Mouse (Mus musculus) retina, postnatal 7 days (tissue): ENCODE data around the gene Mrps6.

ENCODE experiments used
- DNase-seq: peaks from one replicate; pipeline ENCODE4 v3.0.0-alpha.2; 2012; ENCODE audit warnings: low read depth, low spot score

The Mrps6 gene

DNA sequence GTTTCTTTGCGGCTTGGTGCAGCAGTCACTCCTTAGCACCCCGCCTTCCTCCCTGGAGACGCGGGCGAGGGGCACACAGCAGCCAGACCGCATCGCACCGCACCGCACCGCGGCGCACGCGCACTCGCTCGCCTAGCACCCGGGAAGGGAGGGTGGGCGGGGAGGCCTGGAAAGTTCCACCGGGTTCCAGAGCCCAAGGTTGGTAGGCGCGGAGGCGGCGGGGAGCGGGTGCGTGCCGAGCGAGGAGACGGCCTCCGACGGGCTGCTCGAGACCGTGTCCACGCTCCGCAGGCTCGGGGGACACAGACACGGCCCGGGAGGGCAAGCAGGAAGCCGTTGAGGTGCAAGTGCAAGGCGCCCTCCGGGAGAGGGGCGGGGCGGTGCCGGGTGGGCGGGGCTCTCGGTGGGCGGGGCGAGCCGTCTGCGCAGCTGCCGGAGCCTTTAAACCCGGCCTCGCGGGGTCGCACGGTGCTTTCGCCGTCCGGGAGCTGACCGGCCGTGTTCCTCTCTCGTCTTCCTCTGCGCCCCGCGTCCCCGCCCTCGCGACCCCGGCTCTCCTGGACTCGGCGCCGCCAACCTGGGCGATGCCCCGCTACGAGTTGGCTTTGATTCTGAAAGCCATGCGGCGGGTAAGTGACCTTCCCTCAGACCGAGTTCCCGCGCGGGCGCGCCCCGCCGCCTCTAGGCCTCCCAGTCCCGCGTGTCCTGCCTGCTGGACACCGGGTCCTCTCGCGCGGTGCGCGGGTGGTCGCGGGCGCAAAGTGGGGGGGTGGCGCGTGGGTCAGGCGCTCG lies at the start of gene Mrps6, which contains the start of the genes Gm49711 and Slc5a3:
TSS of gene Mrps6 (plus strand) at position 419 of the 792 bp plus-strand sequence.
TSS of gene Gm49711 (plus strand) at position 465 of the 792 bp plus-strand sequence.
TSS of gene Slc5a3 (plus strand) at position 471 of the 792 bp plus-strand sequence.
- peak; percentile 77 for DNase-seq

DNA sequence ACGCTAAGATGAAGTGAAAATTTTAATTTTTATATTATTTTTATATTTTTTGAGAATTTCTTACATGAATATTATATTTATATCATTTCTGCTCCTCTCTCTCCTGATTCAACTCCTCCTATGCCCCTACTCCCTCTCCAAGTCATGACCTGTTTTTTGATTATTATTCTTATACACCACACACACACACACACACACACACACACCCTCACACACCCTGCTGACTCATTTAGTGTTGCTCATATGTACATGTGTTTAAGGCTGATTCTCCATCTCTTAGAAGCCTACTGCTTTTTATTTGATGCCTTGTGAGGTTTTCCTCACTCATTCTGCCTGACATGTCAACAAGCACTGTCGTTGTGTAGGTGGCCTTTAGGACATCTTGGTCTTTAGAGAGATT lies 48.5 kb upstream of the Mrps6 start:
- no peak for DNase-seq

DNA sequence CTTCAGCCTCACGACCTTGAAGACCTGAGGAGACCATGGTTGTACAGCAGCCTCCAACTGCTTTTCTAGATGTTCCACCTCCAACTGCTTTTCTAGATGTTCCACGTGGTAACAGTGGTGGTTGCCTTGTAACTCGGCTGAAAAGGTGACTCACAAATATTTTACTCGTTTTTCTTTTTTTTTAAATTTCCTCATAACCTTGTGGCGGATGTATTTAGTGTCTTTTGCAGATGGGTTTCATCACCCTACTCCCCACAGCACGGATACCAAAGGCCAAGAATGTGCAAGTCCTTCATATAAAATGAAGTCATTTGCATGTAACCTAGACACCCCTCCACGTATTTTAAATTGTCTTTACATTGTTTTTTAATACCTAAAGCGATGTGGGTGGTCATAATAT lies 41.3 kb upstream of the Mrps6 start:
- DNase-seq: no peak

DNA sequence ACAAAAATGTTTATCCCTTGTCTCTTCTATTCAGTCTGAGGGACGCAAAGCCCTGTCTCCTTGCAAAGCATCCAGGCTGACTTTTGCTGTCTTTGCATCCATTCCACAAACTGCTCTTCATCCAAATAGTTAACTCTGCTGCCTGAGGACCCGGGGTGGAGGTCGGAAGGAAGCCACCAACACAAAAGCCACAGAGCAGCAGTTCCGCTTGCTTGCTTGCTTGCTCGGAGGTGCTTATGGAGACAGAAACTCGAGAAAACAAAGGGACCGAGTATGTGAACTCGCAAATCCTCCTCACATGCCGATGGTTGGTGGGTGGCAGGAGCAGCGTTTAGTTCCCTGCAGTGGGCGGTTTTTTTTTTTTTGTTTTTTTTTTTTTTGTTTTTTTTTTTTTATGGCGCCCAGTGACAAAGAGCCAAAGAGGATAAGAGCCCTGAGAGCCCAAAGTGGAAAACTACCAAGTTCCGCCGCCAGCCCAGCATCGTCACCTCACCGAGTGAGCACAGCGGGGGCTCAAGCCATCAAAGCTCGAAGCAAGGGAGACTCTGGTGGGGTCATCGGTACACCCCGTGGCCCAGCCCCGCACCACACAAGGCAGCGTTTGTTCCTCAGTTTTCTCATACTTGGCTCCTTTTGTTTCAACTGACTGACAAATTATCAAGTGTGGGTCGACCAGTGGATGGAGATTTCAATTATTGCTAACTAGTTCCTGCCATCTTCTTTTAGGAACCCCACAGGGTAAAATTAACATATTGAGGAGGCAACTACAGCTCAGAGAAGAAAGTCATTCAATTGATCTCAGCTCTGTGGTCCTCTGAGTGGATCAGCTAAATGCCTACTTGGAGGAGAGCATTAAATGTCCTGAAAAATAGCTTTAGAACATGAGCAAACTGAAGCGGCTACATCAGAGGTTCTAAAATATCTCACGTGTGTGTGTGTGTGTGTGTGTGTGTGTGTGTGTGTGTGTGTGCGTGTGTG lies 38.6 kb upstream of the Mrps6 start:
- DNase-seq: peak; percentile 11

DNA sequence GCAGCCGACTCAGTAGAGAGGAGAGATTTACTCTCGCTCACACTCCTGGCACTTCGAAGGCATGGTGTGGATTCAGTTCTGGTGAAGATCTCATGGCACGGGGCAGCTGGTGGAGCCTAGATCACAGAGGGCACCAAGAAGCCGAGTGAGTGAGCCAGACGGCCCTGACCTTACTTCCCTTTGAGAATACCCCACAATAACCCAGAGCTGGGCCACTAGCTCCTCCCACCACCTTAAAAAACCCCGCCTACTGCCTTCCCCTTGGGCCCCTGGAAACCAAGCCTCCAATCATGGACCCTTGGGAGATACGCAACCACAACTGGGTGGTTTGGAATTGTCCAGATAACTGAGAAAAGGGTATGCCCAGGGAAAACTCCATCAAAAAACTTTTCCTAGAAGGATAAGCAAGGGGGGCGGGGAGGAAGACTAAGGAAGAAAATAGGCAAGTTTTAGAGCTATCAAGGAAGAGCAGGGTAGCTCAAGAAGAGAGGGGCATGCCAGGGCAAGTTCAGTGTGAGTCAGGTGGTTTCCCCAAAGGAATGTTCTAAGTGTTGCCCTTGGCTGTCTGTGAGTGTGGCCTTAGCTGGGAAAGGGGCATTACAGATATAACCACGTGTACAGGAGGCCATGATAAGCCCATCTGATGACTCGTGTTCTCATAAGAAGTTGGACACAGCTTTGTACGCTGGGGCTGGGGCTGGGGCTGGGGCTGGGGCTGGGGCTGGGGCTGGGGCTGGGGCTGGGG lies 36.2 kb upstream of the Mrps6 start:
- DNase-seq: no peak

DNA sequence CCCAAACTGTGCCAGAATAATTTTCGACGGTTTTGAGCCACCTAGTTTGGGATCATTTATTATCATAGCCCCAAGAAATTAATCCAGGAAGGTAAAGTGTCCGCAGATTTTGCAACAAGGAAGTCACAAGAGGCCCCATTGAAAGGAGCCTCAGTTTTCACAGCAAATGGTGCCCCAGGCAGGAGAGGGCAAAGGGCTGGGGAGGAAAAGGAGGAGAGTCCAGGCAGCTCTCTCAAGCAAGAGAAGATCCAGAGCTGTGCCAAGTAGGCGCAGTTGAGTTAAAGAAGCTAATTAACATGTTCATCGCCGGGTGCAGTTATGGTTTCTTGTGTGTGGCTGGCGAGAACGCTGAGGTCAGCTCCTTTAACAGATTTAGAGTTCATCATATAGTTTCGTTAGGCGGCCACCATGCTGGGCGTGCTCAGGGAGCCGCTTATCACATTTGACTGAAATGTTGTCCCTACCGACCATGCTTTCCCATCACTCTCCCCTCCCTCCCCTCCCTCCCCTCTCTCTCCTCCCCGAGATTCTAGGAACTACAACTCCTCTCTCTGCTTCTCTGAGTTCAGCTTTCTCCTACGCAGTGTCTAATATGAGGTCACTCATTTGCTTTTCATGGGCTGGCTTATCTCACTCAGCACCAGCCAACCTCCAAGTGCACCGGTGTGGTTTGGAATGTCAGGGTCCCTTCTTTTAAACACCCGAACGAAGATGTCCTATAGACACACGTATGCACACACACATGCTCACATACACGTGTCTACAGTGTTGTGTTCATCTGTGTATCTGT lies 35.4 kb upstream of the Mrps6 start:
- no peak for DNase-seq

DNA sequence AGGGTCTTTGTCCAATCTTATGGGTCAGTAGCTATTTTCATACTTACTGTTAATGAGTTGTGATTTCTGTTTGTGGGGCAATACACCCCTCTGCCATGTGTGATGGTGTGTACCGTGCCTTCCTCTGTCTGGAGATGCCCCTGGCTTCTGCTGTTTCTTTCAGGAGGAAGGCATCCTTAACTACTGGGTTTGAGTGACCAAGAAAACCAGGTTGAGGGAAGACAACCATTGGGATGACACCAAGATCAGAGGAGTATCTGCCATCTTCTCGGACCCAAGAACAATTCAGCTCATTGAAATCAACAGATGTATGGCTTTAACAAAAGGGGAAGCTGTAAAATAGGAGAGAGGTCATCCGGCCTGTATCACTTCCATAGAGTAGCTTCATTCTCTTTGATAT lies 24.8 kb upstream of the Mrps6 start:
- no peak for DNase-seq

DNA sequence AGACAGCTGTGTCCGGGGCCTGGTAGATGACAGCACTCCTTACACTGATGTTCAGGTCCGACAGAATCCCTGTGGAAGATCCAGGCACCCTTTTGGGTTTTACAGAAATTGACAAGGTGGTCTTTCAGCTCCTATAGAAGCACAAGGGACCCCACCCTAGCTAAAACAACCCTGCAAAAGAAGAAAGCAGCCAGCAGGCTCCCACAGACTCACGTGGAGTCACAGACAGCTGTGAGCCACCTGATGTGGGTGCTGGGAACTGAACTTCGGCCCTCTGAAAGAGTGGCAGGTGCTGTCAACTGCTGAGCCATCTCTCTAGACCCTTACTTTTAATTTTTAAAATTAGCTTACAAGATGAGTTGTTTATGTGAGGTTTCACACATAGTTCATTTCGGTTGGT lies 23.4 kb upstream of the Mrps6 start:
- DNase-seq: no peak

DNA sequence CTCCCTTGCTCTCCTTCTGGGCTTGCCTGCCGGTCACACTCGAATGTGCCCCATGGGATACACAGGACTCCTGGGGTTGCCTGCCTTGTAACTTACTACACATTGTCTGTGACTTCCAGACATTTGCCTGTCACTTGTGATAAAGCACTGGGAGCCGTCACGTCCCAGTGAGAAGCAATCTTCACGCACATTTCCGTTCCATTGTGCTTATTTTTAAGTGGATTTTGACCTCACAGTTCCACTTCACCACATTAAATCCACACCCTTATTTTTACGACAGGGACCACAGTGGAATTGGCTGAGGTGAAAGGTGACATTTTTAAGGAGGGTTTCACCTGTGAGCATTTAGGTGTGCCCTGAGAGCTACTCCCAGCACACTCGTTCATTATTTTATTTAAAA lies 21.4 kb upstream of the Mrps6 start:
- no peak for DNase-seq

DNA sequence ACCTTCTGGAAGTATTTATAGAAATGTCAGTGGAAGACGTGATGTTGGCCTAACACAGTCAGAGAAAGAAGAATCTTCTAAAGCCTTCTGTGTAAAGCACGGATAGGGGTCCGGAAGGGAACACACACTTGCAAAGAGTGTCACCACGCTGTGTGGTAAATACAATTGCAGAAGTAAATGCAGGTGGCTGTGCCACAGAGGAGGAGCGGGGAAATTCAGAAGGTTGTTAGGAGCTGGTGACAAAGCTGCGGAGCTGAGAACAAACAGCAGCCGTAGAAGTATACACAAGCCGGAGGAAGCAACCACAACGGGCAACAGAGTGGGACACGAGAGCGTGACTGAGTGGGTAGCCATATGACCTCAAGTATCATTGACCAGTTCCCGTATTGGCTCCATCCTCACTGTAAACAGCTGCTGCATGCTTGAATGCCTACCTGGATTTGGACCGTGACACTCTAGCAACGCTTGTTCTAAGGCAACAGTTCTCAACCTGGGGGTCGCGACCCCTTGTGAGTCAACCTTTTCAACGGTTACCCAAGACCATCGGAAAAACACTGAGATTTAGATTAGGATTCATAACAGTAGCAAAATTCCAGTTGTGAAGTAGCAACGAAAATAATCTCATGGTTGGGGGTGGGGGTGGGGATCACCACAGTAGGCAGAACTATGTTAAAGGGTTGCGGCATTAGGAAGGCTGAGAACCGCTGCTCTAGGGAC lies 20.0 kb upstream of the Mrps6 start:
- no peak for DNase-seq

DNA sequence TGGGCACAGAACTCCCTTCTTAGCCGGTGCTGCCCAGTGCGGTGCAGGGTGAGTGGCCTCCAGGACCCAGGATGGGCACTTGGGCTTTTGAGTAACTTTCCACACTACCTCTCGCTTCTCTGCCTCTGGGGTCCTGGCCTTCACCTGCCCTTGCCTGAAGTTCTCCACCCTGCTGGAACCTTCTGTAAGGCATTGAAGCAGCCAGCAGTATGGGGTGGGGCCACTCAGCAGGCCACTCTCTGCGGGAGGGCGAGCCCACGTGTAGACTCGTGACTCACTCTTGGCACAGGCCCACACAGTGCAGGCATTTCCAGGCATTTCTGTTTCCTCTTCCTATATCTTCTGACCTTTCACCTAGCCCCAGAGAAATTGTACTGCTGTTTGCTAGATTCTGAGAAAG lies 18.6 kb upstream of the Mrps6 start:
- DNase-seq: no peak

DNA sequence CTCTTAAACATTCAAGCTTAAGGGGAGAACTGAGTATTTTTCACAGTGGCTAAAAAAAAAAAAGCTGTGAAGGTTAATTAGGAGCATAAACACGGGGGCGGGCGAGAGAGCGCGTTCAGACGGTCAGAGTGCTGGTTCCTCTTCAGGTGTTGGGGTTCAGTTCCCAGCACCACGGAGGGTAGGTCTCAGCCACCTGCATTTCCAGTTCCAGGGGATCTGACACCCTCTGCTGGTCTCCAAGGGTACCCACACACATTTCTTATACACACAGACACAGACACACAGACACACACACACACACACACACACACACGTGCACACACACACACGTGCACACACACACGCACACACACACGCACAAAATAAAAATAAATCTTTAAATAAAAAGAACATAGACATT lies 18.1 kb upstream of the Mrps6 start:
- DNase-seq: no peak

DNA sequence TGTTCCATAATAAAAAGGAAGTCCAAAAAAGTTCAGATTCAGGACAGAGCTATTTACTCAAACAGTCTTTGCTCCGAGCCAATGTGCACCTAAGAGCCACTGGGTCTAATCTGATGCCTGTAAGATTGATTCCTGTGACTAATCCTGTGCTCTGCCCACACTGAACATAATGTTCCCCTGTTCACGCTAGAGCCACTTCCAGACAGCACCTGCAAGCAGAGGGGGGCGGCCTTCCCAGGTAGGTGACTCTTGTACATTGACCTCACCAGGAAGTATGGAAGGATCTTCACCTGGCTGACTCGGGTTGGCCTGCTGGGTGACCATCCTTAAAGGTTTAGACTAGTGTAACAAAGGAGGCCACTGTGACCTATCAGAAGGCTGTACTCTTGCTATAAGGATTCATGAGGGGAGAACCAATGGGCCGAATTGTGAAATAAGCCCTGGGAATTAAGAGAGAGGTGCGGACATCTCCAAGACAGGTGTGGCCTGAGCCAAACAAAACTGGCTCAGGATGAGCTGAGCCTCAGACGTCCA lies 6.2 kb upstream of the Mrps6 start:
- no peak for DNase-seq

DNA sequence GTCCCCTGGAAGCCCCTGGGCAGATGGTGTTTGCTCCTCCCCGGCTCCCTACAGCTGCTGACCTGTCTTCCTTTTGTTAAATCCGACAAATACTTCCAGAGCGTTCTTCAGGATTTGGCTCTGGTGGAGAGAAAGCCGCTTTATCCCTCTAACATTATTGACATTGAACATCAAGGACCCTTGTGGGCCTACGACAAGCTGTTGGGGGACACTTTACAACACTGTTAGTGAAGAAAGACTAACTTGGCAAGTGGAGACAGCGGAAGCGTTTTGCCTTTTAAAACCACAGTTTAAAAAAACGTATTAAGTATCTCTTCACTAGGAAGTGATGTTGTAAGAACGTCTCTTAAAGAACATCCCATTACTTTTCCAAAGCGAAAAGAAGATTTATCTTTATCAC lies 5.5 kb upstream of the Mrps6 start:
- no peak for DNase-seq

DNA sequence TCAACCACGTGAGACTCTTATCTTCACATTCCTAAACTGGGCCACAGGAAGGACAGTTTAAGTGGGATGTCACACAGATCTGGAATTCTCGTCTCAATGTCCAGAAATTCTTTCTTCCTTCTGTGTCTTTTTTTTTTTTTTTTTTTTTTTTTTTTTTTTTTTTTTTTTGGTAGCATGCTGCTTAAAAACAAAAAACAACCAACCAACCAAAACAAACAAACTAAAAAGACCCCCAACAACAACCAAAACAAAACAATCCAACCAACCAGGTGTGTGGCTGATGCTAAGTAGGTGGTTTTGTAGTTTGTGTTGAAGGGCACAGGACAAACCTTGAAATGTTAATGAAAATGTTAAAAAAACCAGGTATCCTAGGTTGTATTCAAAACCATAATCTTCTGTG lies 1.4 kb upstream of the Mrps6 start:
- no peak for DNase-seq

DNA sequence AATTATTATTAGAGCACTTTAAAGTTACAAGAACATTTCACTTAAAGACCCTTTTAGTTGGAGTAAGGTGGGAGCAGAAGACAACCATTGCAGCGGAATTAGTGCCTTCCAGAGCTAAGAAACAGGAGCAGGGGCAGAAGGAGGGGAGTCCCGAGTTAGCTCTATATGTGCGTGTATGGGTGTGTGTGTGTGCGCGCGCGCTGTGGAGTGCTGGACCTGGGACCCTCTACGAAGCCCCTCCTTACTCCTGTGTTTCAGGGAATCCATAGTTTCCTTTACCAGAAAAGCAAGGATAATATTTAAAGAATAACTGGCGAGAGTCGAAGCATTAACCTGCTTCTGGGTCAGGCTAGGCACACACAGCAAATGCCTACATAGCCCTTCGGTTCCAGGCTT lies 616 bp upstream of the Mrps6 start:
- no peak for DNase-seq

DNA sequence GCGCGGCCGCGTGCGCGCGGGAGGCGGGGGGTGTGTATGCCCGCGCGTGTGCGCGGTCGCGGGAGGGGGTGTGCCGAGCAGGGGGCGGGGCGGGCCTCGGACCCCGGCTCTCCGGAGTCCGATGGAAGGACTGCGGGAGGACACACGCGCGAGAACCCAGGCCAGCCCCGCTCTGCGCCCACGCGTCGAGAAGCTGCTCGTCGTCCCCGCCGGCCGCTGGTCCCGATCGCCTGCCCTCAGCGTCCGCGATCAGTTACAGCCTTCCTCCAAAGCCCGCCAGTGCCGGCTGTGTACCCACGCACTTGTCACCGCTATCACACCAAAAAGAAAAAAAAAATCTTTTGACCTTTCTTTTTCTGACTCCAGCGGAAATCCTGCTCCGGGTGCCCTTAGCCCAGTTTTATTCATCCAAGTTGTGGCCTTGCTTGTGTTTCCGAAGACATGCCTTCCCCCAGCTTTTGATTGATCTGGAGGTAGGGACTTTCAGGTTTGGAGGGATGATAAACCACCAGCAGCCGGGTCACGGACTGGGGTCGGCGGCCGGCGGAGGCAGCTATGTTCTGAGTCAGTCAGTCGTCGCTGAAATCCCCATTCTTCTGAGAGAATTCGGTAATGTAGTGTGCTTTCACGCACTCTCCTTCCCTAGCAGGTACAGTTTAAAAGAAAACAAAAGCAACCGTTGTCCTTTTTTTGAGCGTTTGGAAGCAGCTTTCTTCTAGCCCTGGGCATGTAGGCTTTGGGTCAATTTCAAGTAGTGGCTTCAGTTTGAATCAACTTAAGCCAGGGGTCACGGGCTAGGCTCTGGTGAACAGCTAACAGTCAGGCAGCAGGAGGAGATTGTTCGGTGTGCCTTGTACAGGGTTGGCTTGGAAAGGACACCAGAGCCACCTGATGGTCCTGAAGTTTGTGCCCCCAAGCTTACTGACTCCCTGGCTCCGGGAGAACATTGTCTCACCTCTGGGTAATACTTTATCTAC lies 862 bp downstream of the Mrps6 start:
- DNase-seq: no peak

DNA sequence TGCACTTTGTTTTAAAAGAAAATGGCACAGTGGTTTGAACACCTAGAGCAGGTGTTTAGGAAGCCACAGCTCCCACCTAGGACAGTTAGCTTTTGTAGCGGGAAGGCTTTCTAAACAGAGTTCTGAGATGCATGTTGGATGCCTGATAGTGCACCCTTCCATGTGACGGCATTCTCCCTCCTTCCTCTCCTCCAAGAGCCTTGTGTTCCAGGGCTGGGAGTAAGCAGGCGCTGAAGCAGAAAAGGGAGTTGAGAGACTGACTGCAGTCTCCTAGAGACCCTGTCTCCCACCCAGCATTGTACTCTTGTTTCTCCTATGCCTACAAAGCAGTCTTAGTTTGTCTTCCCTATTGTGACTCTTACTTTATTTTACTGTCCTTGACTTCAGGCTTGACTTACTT lies 2.1 kb downstream of the Mrps6 start:
- no peak for DNase-seq

DNA sequence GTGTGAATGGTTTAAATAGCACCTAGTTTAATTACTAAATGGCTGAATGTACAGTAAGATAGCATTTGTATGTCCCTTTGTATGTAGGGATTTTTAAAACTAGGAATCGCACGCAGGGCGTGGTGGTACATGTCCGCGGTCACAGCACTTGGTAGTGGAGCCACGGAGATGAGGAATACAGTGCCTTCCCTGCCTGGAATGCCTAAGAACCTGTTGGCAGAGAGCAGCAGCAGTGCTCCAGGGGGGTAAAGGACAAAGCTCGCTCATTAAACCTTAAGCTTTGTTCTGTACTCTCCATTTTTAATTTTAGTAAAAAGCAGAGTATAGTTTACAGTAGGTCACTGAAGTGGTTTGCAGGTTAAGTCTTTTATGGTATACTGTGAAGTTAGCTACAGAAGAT lies 3.5 kb downstream of the Mrps6 start:
- no peak for DNase-seq
